Mouse (Mus musculus): Measurements from ENCODE around the gene Cdc42bpb.
A peak's percentile ranks its signal among the peaks of the same experiment; 100 is the strongest.

Gene Cdc42bpb

DNA sequence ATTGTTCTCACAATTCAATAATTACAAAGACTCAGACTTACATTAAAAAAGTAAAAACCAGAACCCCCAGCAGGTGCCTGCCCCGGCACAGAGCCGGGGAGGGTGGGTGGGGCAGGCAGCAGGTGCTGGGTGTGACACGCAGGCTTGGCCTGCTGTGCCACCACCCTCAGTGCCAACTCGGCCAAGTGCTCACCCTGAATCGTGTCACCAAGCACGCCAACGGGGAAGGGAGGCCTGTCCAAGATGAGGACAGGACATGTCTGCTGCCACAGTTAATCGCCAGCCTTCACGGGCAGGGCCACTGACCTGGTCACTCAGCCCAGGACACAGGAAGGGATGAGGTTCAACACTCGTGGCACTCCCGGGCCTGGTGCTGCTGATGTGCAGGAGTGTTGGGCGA lies 84.5 kb downstream of the Cdc42bpb start:
- no peak for DNase-seq (ENCODE audit: low read depth, low spot score)

DNA sequence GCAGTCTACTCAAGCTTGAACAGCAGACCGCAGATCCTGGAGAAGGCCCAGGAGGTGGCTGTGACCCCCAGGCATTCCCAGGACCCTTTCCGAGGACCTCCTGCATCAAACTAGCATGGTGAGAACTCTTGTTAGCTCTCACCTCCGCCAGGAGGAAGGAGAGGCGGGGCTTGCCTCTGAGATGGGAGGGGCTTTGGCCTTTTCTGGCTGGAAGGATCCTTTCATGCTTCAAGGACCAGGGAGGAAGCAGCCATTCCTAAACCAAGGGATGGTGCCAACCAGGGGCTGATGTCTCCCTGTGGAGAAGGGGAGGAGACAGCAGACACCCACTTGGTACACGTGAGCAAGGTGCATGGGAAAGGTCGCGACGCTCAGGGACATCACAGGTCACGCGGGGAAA lies 93.0 kb downstream of the Cdc42bpb start:
- no peak for DNase-seq (ENCODE audit: low read depth, low spot score)

DNA sequence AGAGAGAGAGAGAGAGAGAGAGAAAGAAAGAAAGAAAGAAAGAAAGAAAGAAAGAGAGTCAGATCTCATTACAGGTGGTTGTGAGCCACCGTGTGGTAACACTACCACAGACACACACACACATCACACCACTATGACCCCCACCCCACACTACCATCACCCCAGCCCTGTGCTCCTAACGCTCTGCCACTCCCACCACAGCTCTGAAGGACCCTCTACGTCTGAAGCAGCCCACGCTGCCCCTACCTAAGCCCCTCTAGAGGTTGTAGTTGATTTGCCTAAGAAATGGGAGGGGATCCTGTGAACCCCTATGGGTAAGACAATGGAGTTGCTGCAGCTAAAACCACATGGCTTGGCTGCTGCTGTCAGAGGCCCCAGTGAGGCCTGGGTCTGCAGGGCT lies 93.9 kb downstream of the Cdc42bpb start:
- no peak for DNase-seq (ENCODE audit: low read depth, low spot score)

DNA sequence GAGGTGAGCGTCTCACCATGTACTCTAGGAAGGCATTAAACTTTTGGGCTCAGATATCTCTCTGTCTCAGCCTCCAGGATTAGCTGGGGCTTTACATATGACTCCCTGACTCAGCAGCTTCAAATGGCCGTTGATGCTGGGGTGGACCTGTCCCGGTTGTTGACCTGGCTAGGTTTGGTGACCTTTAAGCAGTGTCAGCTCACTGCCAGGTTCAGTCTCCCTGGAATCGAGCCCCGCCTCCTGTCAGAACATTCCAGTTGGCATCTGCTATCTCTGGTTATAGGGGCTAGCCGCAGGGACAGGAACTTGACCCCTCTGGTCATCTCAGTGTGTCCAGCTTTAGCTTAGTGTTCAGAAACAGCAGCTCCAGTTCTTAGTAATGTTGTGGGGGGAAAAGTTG lies 101.1 kb downstream of the Cdc42bpb start:
- no peak for DNase-seq (ENCODE audit: low read depth, low spot score)

DNA sequence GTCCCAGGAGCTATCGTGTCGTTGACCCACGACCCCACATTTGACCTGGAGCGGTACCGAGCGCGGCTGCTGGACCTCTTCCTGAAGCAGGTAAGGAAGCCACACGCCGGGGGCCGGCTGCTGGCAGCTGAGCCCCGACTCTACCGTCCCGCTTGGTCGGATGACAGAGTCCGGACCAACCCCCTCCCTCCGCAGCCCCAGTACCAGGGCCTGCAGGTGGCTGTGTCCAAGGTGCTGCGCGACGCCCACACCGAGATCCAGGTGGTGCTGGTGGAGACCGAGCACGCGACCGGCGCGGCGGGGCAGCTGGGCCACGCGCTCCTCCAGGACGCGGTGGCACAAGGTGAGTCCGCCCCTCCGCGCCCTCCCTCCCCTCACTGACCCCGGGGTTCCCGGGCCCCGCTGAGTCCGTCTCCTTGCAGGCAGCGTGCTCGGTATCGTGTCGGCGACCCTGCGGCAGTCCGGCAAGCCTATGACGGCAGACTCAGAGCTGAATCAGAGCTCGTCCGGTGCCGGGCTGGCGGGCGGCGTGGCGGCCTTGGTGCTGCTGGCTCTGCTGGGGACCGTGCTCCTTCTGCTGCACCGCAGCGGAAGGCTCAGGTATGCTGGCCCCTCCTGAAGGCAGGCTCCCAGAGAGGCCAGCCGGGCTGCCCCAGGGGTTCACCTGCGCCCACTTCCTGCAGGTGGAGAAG lies 102.2 kb downstream of the Cdc42bpb start:
- no peak for DNase-seq (ENCODE audit: low read depth, low spot score)

DNA sequence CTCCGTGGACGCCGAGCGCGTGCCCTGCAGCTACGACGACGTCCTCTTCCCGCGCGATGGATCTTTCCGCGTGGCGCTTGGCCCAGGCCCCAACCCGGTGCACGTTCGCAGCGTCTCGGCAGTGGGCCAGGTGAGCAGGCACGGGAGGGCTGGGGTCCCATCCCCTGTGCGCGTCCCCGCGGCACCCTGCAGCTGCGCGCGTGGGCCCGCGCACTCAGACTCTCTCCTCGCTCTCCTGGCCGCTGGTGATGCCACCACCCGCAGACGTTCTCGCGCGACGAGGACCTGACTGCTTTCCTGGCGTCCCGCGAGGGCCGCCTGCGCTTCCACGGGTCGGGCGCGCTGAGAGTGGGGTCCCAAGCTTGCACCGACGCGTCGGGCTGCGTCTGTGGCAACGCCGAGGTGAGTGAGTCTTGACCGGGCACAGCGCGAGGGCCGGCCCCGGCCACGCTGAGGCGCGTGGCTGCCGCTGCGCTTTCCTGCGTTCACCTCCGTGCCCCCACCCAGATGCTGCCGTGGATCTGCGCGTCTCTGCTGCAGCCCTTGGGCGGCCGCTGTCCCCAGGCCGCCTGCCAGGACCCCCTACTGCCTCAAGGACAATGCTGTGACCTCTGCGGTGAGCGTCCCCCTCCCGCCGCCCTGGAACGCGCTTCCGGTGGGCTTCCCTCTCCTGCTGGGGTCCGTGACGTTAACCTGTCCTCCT lies 102.9 kb downstream of the Cdc42bpb start:
- no peak for DNase-seq (ENCODE audit: low read depth, low spot score)

DNA sequence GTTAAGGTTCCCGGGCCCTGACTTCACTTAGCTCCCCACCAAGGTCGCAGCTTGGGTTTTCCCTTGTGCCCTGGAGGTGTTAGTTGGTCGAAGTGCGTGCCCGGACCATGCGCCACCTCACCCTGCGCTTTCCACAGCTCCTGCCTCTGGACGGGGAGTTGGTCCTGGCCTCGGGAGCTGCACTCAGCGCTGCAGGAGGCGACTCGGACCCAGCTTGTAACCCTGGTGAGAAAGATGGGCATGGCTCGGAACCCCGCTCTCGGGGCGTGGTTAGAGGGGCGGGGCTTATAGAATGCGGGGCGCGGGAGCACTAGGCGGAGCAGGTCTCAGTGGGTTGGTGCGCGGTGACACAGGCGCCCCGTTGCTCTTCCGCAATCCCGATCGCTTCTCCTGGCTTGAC lies 103.5 kb downstream of the Cdc42bpb start:
- DNase-seq (ENCODE audit: low read depth, low spot score), result no peak

DNA sequence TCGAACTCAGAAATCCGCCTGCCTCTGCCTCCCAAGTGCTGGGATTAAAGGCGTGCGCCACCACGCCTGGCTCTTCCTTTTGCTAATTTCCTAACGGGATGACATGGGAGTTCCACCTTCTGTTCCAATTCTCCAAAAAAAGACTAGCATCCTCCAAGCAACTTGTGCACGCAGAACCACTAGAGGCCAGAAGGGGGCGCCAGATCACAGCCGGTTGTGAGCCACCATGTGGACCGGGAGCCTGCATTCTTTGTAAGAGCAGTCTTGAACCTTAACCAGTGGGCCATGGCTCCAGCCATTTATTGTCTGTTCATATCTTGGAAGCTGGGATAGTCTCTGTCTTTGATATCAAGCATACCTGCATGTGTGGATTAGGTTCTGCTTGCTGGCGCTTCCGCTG lies 105.1 kb downstream of the Cdc42bpb start:
- peak; percentile 79 for DNase-seq (ENCODE audit: low read depth, low spot score)

DNA sequence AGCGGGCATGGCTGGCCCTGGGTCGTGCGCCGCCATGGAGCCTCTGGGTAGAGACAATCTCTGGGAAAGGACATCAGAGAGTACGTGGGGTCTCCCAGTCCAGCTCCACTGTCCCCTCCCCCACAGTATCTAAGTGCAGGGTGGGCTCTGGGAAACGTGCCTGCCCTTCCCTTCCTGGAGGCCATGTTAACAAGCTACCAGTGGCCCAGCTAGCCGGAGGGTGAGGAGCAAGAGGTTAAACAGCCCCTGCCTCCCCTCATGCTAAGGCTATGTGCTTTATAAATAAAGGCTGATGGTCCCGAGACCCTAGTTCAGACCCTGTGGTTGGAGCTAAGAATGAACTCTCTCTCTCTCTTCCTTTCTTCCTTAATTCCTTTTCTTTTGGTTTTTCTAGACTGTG lies 105.6 kb downstream of the Cdc42bpb start:
- no peak for DNase-seq (ENCODE audit: low read depth, low spot score)

DNA sequence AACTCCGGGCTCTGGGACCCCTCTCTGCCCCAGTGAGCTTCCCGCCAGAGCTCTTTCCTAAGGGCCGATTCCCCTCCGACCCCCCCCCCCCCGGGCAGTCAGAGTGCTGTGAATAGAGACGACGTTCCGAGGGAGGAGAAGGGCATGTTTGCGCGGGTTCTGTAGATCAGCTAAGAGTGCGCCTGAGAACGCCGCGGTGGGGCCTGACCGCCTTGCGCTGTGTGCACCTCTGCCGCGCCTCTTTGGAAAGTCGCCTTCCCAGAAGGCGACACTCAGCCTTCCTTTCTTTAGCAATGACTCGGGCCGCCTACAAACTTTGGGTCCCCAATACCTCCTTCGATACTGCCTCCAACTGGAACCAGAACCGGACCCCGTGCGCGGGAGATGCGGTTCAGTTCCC lies 106.1 kb downstream of the Cdc42bpb start:
- DNase-seq (ENCODE audit: low read depth, low spot score), result no peak

DNA sequence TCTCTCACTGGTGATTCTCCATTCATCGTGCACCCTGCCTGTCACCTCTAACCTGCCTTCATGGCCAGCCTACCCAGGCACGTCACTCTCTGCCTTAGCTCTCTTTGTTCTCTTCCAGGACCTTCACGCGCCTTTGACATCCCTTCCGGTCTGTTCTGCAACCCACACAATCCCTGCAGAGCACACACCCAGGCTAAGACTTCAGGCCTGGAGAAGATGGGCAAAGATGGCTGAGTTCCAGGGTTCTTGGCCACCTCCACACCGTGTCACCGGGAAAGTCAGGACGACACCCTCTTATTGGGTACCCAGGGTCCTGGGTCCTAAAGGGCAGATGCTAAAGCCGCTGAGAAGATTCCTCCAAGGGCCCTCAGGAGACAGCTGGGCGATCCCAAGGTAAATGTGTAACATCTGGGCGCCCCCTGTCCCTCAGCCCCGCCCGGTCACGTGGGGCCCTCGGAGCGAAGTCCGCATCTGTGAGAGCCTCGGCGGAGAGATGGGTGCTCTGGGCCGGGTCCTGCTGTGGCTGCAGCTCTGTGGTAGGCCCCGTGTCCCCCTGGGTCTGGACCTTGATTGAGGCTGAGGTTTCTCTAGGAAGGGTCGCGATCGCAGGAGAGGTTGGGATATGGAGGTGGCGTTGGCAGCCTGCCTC lies 106.8 kb downstream of the Cdc42bpb start, which contains the start of gene Amn:
TSS of gene Amn (plus strand) at position 467 of the 649 bp plus-strand sequence.
- no peak for DNase-seq (ENCODE audit: low read depth, low spot score)

DNA sequence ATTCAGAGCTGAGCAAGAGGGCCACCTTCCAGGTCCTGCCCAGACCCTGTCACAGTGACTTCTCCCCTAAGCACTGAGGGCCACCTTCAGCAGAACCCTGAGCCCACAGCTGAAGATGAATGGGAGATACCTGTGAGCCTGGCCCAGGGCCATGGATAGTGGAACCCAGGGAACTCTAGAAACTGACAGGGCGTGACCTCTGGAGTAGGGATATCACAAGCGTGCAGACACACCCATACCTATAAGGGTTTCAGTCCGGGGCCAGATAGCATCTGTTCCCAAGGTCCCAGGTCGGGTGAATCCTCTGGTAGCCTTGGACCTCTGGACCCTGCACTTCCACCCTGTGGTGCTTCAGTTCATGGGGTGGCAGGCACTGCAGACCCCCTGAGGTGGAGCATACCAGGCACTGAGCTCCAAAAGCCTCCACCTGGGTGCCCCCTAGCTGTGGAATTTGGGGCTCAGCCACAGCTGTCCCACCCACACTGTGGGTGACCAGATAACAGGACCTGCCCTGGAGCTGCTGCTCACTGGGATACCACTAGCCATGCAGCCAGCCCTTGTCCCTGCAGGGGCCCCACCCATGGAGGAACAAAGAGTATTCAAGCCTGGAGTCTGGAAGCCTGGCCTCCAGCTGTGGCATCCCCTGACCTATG lies 109.7 kb downstream of the Cdc42bpb start:
- no peak for DNase-seq (ENCODE audit: low read depth, low spot score)

DNA sequence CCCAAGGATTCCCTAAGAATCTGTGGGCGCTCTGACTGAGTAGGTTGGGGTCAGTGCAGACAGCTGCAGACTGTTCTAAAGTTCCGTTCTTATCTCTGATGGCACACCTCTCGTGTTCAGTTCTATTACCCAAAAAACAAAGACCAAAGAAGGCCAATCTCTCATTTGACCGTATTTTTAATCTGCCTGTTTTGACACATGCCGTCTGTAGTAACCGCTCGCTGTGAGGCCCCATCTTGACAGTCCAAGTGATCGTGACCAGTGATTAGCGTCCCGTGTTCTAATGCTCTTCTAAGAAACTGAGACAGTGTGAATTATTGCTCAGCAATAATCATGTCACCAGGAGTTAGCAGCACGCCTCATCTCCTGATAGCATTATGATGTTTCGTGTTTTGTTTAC lies 110.9 kb downstream of the Cdc42bpb start:
- no peak for DNase-seq (ENCODE audit: low read depth, low spot score)

DNA sequence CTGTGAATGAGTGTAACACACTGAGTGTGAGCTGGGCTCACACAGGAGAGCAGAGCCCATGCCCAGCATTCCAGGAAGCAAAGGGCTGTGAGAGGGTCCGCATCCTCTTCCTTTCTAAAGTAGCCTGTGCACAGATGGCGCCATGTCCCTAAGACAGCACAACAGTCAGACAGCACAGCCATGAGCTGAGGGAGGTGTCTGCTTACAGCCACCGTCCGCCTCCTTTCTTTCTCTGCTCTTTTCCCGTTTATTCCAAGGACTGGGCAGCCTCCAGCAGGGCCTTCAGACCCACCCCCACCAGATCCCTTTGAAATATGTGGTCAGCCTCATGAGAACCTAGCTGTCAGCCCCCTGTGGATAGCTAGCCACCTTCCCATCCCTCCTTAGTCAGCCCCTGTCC lies 112.3 kb downstream of the Cdc42bpb start:
- no peak for DNase-seq (ENCODE audit: low read depth, low spot score)

DNA sequence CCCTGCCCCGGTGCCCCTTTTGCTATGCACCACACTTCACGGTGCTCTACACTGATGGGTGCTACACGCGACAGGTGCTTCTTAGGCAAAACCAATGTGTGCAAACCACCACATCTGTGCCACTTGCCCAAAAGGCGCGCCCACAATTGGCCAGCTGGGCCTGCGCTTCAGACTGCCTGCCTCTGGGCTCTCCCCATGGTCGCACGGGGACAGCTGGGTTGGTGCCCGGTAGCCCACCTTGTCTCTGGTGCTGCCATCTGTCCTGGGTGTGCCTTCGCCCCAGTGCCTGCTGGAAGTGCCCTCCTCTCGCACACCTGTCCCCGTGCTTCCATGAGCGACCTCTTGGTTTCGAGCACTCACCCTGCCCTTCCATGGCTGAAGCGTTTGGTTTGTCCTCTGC lies 113.9 kb downstream of the Cdc42bpb start:
- no peak for DNase-seq (ENCODE audit: low read depth, low spot score)

DNA sequence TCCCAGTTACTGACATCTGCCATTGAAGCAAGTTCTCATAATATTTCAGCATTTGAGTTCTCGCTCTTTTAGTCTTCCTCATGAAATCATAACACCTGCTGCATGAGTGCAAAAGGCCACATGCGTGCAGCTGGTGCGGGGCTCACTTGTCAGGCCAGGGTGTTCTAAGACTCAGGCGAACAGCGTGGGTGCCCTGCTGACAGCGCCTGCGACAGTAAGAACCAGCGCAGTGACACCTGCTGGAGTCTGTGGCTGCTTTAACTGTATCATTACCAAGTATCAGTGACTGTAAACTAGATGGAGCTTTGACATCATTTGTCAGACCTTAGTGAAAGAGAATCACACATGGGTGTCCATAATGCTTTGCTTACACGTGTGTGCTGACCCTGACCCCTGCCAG lies 126.3 kb downstream of the Cdc42bpb start:
- no peak for DNase-seq (ENCODE audit: low read depth, low spot score)

DNA sequence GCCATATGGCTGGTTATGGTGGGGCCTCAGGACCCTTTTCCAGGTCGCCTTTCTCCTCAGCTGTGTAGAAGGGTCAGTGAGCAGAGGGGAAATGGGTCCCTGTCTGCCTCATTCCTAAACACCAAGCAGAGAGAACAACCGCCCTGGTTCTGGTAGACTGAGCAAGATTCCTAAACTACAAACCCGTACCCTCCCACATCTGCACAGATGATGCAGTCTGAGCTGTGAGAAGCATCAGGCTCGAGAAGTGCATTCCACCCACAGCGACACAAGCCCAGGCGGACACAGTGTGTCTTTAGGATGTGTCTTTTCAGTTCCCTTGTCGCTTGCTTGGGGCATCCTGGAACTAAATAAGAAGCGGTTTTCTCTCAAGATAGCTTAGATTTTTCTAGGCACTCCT lies 127.4 kb downstream of the Cdc42bpb start:
- no peak for DNase-seq (ENCODE audit: low read depth, low spot score)

DNA sequence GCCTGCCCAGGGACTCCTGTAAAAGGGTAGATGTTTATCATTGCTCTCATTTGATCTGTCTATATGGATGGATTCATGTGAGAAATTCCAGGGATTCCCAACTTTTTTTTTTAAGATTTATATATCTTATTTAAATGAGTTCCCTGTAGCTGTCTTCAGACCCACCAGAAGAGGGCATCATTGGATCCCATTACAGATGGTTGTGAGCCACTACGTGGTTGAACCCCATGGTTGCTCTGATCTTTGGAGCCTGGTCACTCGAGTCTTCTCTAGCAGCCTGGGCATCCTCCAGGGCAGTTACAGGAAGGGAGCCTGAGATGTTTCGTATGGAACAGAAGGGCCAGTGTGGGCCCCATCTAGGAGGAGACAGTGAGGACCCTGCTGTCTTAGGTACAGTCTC lies 128.4 kb downstream of the Cdc42bpb start:
- DNase-seq (ENCODE audit: low read depth, low spot score), result no peak

DNA sequence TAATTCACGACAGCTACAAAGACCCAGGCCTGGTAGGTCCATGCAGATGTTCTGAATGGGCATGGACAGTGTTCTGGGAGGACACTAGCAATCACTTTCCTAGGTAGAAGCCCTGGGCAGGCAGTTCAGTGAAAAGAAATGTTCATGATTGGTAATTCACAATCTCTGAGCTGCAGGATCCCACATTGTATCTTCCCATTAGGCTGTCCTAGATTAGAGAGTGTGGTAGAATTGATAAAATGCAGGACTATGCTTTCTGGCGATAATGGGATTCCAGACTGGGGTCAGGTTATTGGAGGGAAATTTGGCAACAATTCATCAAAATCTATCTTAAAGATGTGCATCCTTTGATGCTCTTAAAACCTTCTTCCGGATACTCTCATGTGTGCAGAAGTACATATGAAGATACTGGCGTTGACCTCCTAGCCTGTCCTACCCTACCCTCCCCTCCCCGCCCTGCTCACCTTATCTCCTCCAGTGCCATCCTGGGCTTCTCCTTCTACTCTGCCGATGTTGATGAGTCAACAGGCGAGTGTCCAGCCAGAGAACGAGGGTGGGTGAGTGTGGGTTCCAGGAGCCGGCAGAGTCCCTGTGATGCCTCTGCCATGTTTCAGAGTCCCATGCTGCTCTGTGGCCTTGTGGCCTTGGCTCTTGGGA lies 130.6 kb downstream of the Cdc42bpb start:
- DNase-seq (ENCODE audit: low read depth, low spot score), result no peak

DNA sequence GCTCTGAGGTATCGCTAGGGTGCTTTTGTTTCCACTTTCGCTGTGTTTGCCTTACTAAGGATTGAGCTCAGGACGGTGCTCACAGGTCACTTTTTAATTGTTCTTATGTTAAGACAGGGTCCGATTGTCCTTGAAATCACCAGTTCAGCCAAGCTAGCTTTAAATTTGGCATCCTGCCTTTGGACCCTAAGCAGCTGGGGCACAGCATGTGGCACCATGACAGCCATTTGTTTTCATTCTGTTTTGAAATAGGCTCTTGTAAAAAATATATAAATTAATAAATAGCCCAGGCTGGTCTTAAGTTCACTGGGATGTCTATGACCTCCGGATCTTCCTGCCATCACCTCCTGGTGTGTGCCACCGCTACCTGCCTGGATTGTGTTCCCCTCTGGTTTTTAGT lies 132.4 kb downstream of the Cdc42bpb start:
- no peak for DNase-seq (ENCODE audit: low read depth, low spot score)

DNA sequence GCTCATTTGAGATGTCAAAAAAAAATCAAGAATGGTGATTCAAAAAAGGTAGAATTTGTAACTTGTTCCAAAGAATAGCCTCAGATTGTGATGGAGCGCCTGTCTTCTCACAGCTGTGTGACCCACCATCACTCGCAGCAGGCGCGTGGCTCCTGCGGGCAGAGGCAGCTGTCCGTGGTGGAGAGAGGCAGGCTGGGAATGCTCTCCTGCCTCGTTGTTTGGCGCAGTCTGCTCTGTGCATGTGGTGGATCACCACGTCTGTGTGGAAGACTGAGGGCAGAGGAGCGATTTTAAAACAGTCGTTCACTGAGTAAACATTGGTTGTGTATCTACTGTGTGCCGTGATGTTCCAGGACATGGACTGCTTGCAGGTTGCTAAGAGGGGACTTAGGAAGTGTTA lies 133.8 kb downstream of the Cdc42bpb start:
- no peak for DNase-seq (ENCODE audit: low read depth, low spot score)
